ENCODE assay signal across 8 mouse cellular contexts in genomic region chr5:25839400-25839799, GRCm38 (mm10).
A peak's percentile ranks its signal among the peaks of the same experiment; 100 is the strongest.
DNase-seq lines count a peak whose midpoint lies in the region; ATAC-seq and TF ChIP-seq lines count a peak whose summit lies in the region.

No protein-coding gene starts in this region.

- no peaks in the 10 kb centered on the region for H3K27me3 ChIP-seq in kidney, embryonic 16.5 days (ENCODE audit: insufficient read depth, low read length)
- no peaks in the 10 kb centered on the region for H3K27me3 ChIP-seq in midbrain, postnatal 0 days (ENCODE audit: insufficient read depth, low read length)

- H3K4me2 ChIP-seq in kidney, embryonic 16.5 days (replicated peaks; ENCODE audit: low read depth, low read length), result no peak overlapping the region
- H3K4me2 ChIP-seq in midbrain, postnatal 0 days (ENCODE audit: low read depth, low read length, poor library complexity, severe bottlenecking), result no peak overlapping the region

- H3K9ac ChIP-seq in kidney, embryonic 16.5 days (replicated peaks; ENCODE audit: low read length), result no peak overlapping the region
- H3K9ac ChIP-seq in midbrain, postnatal 0 days (replicated peaks; ENCODE audit: low read length, poor library complexity, severe bottlenecking), result no peak overlapping the region

- no peaks in the 10 kb centered on the region for H3K9me3 ChIP-seq in kidney, embryonic 16.5 days (ENCODE audit: low read length)
- no peaks in the 10 kb centered on the region for H3K9me3 ChIP-seq in midbrain, postnatal 0 days (ENCODE audit: low read length)

- WGBS in kidney, embryonic 16.5 days, result 34% methylated on average over 4 of the region's 4 CpGs
- 35% methylated on average over 4 of the region's 4 CpGs for WGBS in midbrain, postnatal 0 days

- intact Hi-C loops in heart, postnatal 36 days (cut with DNase I), result loop anchor here (10.0 kb wide), 1 partner anchor 1775 kb away; no protein-coding TSS in a partner anchor

- peak; percentile 46; the same call in 1 of the 2 replicates for ATAC-seq in kidney, embryonic 16.5 days (ENCODE audit: low FRiP score, low TSS enrichment)
- no peak for ATAC-seq in midbrain, postnatal 0 days (ENCODE audit: low FRiP score)

- H3K4me3 ChIP-seq in cortical plate, adult 2 months (ENCODE audit: insufficient read depth, low read length), result no peak overlapping the region
- H3K4me3 ChIP-seq in kidney, embryonic 16.5 days (ENCODE audit: low read length), result no peak overlapping the region
- no peak overlapping the region for H3K4me3 ChIP-seq in midbrain, postnatal 0 days (ENCODE audit: low read depth, low read length)

- 0 out of 2 replicates have a peak, but pooled peaks cover 2% of the 10 kb centered on the region for H3K4me1 ChIP-seq in cortical plate, adult 2 months (ENCODE audit: control insufficient read depth, insufficient read depth, low read length)
- no peaks in the 10 kb centered on the region for H3K4me1 ChIP-seq in kidney, embryonic 16.5 days (ENCODE audit: insufficient read depth, low read length)
- no peaks in the 10 kb centered on the region for H3K4me1 ChIP-seq in midbrain, postnatal 0 days (ENCODE audit: insufficient read depth, low read length)

- no peaks in the 10 kb centered on the region for H3K36me3 ChIP-seq in kidney, embryonic 16.5 days (ENCODE audit: insufficient read depth, low read length)
- H3K36me3 ChIP-seq in midbrain, postnatal 0 days (ENCODE audit: insufficient read depth, low read length), result no peaks in the 10 kb centered on the region

- TF ChIP-seq CTCF in cortical plate, adult 2 months (IDR thresholded peaks at IDR 0.05; ENCODE audit: extremely low read depth, insufficient read depth, low read length), result peak; percentile 93
- TF ChIP-seq CTCF in midbrain, postnatal 0 days (IDR thresholded peaks at IDR 0.05), result peak; percentile 98

- peak; percentile 14 to 25 for DNase-seq in heart, postnatal 36 days
- DNase-seq in heart, adult 8-10 months (ENCODE audit: low spot score), result no peak
- peak; percentile 46 for DNase-seq in 416B (ENCODE audit: low read depth)
- DNase-seq in T-cell, adult 2 months (ENCODE audit: low spot score), result peak; percentile 27
- peak; percentile 71 for DNase-seq in midbrain, postnatal 0 days (ENCODE audit: low spot score)
- DNase-seq in spleen, adult 12 weeks (ENCODE audit: low spot score), result no peak

- no peak overlapping the region for H3K27ac ChIP-seq in cortical plate, adult 2 months (ENCODE audit: insufficient read depth, low read length)
- H3K27ac ChIP-seq in kidney, embryonic 16.5 days (ENCODE audit: low read length), result no peak overlapping the region
- H3K27ac ChIP-seq in midbrain, postnatal 0 days (ENCODE audit: low read depth, low read length), result no peak overlapping the region

- TF ChIP-seq POLR2A in cortical plate, adult 2 months (IDR thresholded peaks at IDR 0.05; ENCODE audit: extremely low read depth, insufficient read depth, low read length), result no peak

Comparison
In these comparisons a context has a peak if more than half of its experiments do, and no peak if none do; other contexts are left out.
1. DNase-seq: peak in heart, postnatal 36 days (2 of 2), 416B (single experiment), T-cell, adult 2 months (single experiment) and midbrain, postnatal 0 days (single experiment); none in heart, adult 8-10 months (single experiment) and spleen, adult 12 weeks (single experiment).